Mouse (Mus musculus): ENCODE results near the gene App. TPM values are rescaled to one million over a fixed set of nuclear protein-coding genes. Genes with fewer than 3 reads are reported as not detected.

Gene App
- polyA plus RNA-seq, 1 experiment from 2014 or later = 91.3 TPM

DNA sequence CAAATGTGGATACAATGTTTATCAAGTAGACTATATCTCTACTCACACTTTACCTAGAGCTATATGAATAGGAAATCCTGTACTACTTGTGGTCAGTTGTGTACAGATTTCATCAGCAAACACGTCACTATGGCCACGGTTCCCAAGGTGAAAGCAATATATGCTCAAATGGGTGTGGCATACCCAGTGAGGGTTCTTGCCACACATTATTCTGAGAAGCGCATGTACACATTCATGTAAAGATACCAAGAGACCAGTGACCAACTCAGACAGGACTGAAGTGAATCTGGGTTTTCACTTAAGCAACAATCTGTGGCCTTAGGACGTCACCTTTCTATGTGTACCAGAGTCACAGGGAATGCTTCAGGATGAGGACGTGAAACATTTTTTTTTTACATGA, 41.4 kb downstream of the App start:
- H3K27me3 ChIP-seq (ENCODE audit: poor library complexity, severe bottlenecking) = no peaks in the 10 kb centered on the region
- H3K4me1 ChIP-seq = peaks cover 61% of the 10 kb centered on the region
- H3K9me3 ChIP-seq = no peaks in the 10 kb centered on the region
- 93% methylated on average over 5 of the region's 5 CpGs for WGBS
- H3K27ac ChIP-seq = no peak overlapping the region
- H3K4me3 ChIP-seq = no peak overlapping the region
- H3K36me3 ChIP-seq (replicated peaks) = peaks cover 12% of the 10 kb centered on the region
- DNase-seq (ENCODE audit: extremely low spot score, low spot score) = no peak

DNA sequence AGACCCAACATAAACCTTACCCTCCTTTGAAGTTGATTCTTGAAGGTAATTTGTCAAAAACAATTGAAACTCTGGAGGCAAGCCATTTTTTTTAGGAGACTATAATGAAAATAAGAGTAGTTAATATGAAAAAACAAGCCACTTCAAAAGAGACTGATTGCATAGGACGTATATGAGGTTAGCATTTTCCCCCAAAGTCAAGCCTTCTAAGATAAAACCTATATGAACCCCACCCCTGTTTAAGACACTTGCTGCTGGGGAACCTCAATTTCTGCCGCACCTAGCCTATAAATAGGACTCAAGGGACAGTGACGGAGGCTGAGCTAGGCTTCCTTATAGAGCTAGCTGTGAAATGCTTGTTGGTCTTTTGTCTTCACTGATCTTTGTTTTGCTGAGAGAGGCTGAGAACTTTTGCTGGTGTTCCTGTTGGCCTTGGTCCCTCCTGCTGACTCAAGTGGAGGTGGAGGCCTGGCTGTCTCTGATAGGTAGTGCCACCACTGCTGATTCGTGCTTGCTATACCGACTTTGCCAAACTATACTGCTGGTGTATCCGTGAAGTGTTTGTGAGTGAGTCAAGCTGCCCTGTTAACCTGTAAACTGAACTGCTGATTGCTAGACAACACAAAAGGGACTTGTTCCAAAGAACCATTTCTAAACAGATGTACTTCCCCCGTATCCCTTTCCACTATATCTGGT, 42.6 kb downstream of the App start:
- H3K36me3 ChIP-seq (replicated peaks) = peaks cover 9% of the 10 kb centered on the region
- DNase-seq (ENCODE audit: extremely low spot score, low spot score) = no peak
- H3K27me3 ChIP-seq (ENCODE audit: poor library complexity, severe bottlenecking) = no peaks in the 10 kb centered on the region
- H3K4me1 ChIP-seq = peaks cover 63% of the 10 kb centered on the region
- H3K27ac ChIP-seq = no peak overlapping the region
- no peaks in the 10 kb centered on the region for H3K9me3 ChIP-seq
- H3K4me3 ChIP-seq = no peak overlapping the region
- 91% methylated on average over 7 of the region's 7 CpGs for WGBS

DNA sequence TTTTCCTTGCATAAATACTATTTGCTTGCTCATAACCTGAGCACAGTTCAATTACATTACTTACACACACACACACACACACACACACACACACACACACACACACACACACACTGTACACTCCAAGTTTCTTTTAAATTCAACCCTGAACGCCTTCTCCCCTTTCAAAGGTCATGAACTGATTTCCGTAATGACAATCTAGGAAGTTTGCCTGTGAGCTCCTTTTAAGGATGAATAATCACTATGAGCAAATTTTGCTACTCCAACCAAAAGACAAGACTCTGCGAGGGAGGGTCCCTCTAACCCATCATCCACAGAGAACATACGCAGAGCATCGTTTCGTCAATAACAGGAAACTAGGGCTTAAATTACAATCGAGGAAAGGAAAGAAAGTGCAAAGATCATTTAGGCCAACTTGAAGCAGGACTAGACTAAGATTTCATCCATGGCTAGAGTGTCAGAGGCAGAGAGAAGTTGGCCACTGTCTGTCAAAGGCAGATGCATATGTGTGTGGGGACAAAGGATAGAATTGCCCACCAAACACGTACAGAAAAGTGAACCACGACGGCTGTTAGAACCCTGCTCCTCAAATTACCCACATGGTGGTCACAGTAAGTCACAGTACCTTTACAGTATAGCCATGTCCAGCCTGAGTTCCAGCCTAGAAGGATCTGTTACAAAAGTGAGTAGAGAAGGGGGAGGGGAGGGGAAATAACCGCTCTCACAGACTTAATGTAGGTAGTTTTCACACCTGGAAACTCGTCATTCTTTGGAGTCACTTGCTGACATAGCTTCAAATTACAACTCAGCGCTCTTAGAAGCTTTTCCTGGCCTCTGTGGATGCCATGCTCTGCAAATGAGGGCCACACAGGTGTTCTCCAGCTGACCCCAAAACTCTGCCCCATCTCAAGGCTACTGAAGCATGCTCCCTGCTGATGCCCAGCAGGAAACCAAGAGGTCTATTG, 44.6 kb downstream of the App start:
- WGBS = 44% methylated on average over 13 of the region's 13 CpGs
- DNase-seq (ENCODE audit: extremely low spot score, low spot score) = no peak
- Histone ChIP-seq H3K36me3 (replicated peaks) (peaks cover 17% of the 10 kb centered on the region), H3K4me1 (peaks cover 53% of the 10 kb centered on the region), H3K9me3 (peaks cover 5% of the 10 kb centered on the region; the same call in 1 of the 2 replicates), H3K4me3 (no peak overlapping the region), H3K27me3 (ENCODE audit: poor library complexity, severe bottlenecking) (no peaks in the 10 kb centered on the region), H3K27ac (peak overlapping the region; percentile 78)

DNA sequence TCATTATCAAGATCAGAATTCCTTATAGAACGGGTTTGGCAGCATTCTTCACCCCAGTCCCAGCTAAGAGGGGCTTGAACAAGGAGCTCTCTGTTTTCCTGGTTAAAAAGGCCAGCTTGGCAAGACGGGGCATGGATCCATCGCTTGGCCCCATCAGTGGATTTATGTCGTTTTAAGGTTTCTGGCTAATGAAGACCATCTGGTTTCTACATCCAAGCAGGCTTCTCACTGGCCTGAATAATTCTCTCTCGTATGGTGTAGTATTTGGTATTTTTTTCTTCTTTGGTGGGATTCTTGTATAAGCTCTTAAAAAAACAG, 45.3 kb downstream of the App start:
- no peak overlapping the region for H3K4me3 ChIP-seq
- H3K9me3 ChIP-seq = peaks cover 5% of the 10 kb centered on the region; the same call in 1 of the 2 replicates
- peaks cover 47% of the 10 kb centered on the region for H3K4me1 ChIP-seq
- 53% methylated on average over 5 of the region's 5 CpGs for WGBS
- peak overlapping the region; percentile 65 for H3K27ac ChIP-seq
- H3K36me3 ChIP-seq (replicated peaks) = peaks cover 17% of the 10 kb centered on the region
- no peaks in the 10 kb centered on the region for H3K27me3 ChIP-seq (ENCODE audit: poor library complexity, severe bottlenecking)
- DNase-seq (ENCODE audit: extremely low spot score, low spot score) = no peak

DNA sequence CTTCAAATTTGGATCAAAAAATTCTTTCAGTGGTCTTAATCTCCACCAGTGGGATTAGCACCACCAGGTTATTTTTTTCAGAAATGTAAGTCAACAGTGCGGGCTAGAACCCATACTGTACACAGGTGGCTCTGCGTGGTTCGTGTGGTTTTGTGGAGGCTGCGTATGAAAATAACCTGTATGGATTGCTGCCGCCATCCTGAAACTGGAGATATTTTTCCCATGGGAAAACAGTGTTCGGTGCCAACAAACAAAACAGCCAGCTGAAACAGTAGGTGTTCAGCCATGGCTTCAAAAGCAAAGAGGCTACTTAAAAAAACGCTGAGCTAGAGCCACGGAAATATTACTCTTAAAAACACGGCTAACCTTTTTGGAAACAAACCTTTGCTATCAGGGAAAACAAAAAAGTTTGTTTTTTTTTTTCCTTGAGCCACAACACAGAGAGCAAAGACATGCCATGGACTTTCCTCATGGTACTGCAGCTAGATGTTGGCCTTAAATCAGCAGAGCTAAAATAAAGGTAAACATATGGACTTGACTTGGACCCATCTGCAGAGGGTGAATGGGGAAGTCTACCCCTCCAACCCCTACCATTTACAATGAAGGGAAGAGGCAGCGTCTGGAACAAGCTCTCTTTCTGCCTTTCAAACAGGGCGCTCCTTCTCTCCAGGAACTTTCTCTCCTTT, 45.8 kb downstream of the App start:
- H3K27ac ChIP-seq = peak overlapping the region; percentile 65
- H3K4me3 ChIP-seq = no peak overlapping the region
- peaks cover 42% of the 10 kb centered on the region for H3K4me1 ChIP-seq
- H3K27me3 ChIP-seq (ENCODE audit: poor library complexity, severe bottlenecking) = no peaks in the 10 kb centered on the region
- peaks cover 5% of the 10 kb centered on the region; the same call in 1 of the 2 replicates for H3K9me3 ChIP-seq
- H3K36me3 ChIP-seq (replicated peaks) = peaks cover 17% of the 10 kb centered on the region
- no peak for DNase-seq (ENCODE audit: extremely low spot score, low spot score)
- 80% methylated on average over 11 of the region's 11 CpGs for WGBS

DNA sequence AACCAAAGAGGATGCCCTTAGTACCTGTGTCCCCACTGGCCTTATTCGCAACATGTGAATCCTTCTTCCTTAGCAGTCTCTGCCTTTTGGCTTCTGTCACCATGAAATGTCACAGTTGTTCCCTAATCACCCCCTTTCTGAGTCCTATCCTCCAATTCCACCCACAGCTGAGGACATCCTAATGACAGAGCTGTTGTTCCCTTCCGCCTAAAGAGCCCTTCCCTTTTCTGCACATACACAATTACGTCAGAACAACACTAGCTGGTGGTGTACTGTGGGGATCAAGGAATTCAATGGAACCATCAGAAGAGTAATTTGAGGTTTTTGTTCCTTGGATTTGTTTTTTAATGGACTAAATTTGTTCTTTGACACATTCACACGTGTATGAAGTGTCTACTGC, 48.9 kb downstream of the App start:
- DNase-seq (ENCODE audit: extremely low spot score, low spot score) = no peak
- Histone ChIP-seq H3K4me1 (peaks cover 26% of the 10 kb centered on the region), H3K27me3 (ENCODE audit: poor library complexity, severe bottlenecking) (no peaks in the 10 kb centered on the region), H3K27ac (no peak overlapping the region), H3K36me3 (replicated peaks) (peaks cover 20% of the 10 kb centered on the region), H3K4me3 (no peak overlapping the region), H3K9me3 (peaks cover 5% of the 10 kb centered on the region; the same call in 1 of the 2 replicates)
- 93% methylated on average over 4 of the region's 4 CpGs for WGBS

DNA sequence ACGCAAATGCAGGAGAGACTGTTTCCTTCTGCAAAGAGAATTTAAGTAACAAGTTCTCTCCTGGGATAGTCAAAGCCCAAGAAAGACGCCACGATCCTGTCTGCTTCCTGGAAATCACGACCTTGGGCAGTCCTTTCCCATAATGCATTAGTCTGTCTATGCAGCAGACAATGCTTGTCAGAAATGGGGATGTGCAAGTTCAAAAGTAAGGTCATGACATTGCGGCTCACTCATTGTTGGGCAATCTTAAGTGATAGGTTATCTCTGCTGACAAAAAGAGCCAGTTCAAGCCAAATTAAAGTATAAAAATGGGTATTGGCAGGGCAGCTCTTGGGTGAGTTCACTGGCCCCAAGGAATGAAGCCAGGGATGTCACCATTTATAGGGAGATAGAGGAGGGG, 51.6 kb downstream of the App start:
- Histone ChIP-seq H3K4me3 (no peak overlapping the region), H3K4me1 (peaks cover 19% of the 10 kb centered on the region), H3K36me3 (replicated peaks) (peaks cover 38% of the 10 kb centered on the region), H3K9me3 (peaks cover 5% of the 10 kb centered on the region; the same call in 1 of the 2 replicates), H3K27ac (no peak overlapping the region), H3K27me3 (ENCODE audit: poor library complexity, severe bottlenecking) (no peaks in the 10 kb centered on the region)
- DNase-seq (ENCODE audit: extremely low spot score, low spot score) = no peak
- 86% methylated on average over 5 of the region's 5 CpGs for WGBS

DNA sequence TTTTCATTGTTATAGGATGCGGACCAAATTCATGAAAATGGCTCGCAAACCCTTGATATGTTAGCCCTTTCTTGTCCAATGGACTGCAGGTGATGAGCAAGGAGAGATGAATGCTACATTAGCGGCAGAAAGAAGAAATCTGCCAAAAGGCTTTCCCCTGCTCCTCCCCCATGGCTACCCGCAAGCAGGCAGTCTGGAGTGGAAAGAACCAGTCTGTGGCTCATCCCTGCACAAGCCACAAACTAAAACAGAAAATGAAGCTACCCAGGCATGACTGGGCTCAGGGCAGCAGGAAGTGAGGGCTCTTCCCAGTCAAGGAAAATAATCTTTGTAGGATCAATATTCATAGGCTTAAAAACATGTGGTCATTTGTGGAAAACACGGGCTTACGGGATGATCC, 54.6 kb downstream of the App start:
- H3K36me3 ChIP-seq (replicated peaks) = peaks cover 40% of the 10 kb centered on the region
- no peaks in the 10 kb centered on the region for H3K27me3 ChIP-seq (ENCODE audit: poor library complexity, severe bottlenecking)
- 94% methylated on average over 6 of the region's 6 CpGs for WGBS
- no peak for DNase-seq (ENCODE audit: extremely low spot score, low spot score)
- H3K27ac ChIP-seq = no peak overlapping the region
- H3K9me3 ChIP-seq = no peaks in the 10 kb centered on the region
- H3K4me3 ChIP-seq = no peak overlapping the region
- peaks cover 19% of the 10 kb centered on the region for H3K4me1 ChIP-seq

DNA sequence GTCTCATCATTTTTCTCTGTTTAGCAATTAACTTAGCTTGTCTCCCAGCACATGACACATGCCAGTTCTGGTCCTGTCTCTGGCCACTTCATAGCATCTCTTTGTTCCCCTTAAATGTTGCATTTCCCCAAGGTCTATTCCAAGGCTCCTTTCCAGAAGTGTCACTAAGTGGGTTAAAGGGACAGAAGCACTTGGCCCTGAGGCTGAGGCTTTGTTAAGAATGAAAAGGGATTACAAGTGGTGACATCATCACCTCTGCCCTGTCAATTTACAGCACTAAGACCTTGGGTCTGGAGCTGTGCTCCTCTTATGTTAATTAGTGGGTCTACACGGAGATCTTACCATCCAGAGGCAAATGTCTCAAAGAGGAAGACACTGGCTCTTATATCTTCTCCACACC, 56.0 kb downstream of the App start:
- 37% methylated on average over 1 of the region's 1 CpGs for WGBS
- Histone ChIP-seq H3K27me3 (ENCODE audit: poor library complexity, severe bottlenecking) (no peaks in the 10 kb centered on the region), H3K36me3 (replicated peaks) (peaks cover 40% of the 10 kb centered on the region)

DNA sequence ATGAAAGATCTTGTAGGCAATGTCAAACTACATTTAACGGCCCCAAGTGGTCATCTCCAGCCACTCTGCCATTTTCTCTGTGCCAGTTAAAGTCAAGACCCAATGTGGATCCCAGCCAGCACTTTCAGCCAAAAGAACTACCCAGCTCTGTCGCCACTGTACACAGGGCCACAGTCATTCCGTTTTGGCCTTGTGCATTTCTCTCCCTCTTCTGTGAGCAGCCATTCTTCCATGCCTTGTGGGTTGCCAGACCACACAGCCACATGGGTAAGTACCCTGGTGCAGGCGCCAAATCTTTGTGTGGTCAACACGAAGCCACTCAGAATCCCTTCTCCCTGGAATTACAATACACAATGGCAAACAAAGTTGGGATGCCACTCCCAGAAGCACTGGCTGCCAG, 57.7 kb downstream of the App start:
- peaks cover 20% of the 10 kb centered on the region for H3K4me1 ChIP-seq
- peaks cover 40% of the 10 kb centered on the region for H3K36me3 ChIP-seq (replicated peaks)
- no peak overlapping the region for H3K27ac ChIP-seq
- no peaks in the 10 kb centered on the region for H3K9me3 ChIP-seq
- H3K4me3 ChIP-seq = no peak overlapping the region
- no peaks in the 10 kb centered on the region for H3K27me3 ChIP-seq (ENCODE audit: poor library complexity, severe bottlenecking)
- 85% methylated on average over 5 of the region's 5 CpGs for WGBS
- no peak for DNase-seq (ENCODE audit: extremely low spot score, low spot score)

More for the DNA sequence above, 56.0 kb downstream of the App start:
- Histone ChIP-seq H3K4me1 (peaks cover 19% of the 10 kb centered on the region), H3K4me3 (no peak overlapping the region), H3K9me3 (no peaks in the 10 kb centered on the region), H3K27ac (no peak overlapping the region)
- no peak for DNase-seq (ENCODE audit: extremely low spot score, low spot score)

DNA sequence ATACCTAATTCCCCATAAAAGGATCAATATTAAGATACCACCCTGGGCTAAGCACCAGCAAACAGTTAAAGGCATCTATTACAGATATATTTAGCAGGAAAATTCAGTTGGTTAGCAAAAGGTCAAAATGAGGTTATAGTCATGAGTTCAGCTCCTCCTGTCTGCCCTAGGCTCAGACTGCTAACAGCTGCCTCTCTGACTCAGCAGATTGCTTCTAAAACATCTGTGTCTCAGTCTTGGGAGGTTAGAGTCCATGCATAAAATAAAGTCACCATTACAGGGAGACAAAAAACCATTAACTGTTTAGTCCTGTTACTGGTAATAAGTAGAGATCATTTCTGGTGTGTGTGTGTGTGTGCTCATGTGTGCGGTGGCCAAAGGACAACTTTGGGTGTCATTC, 58.8 kb downstream of the App start:
- no peak overlapping the region for H3K4me3 ChIP-seq
- H3K36me3 ChIP-seq (replicated peaks) = peaks cover 35% of the 10 kb centered on the region
- no peak for DNase-seq (ENCODE audit: extremely low spot score, low spot score)
- no peak overlapping the region for H3K27ac ChIP-seq
- no peaks in the 10 kb centered on the region for H3K9me3 ChIP-seq
- 100% methylated on average over 1 of the region's 1 CpGs for WGBS
- no peaks in the 10 kb centered on the region for H3K27me3 ChIP-seq (ENCODE audit: poor library complexity, severe bottlenecking)
- H3K4me1 ChIP-seq = peaks cover 26% of the 10 kb centered on the region

DNA sequence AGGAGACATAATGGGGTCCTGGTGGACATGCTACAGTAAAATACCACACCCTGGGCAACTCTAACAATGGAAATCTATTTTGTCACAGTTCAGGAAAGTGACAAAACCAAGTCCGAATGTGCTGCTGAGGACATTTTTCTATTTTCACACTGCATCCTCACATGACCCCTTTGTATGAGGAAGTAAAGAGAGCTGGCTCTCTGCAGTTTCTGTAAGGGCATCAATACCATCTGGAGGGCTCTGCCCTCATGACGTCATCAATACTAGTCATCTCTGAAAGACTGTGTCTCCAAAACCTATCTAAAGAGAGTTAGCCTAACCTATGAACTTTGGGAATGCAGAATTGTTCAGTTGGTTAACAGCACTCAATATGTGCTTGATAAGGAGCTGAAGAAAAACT, 59.6 kb downstream of the App start:
- Histone ChIP-seq H3K36me3 (replicated peaks) (peaks cover 27% of the 10 kb centered on the region), H3K27me3 (ENCODE audit: poor library complexity, severe bottlenecking) (no peaks in the 10 kb centered on the region), H3K27ac (no peak overlapping the region), H3K9me3 (no peaks in the 10 kb centered on the region), H3K4me3 (no peak overlapping the region), H3K4me1 (peaks cover 26% of the 10 kb centered on the region)
- DNase-seq (ENCODE audit: extremely low spot score, low spot score) = no peak
- 90% methylated on average over 2 of the region's 2 CpGs for WGBS

Data from forebrain, embryonic 10.5 days (tissue).